Mouse (Mus musculus): ENCODE results near the gene Cdipt.

The Cdipt gene

DNA sequence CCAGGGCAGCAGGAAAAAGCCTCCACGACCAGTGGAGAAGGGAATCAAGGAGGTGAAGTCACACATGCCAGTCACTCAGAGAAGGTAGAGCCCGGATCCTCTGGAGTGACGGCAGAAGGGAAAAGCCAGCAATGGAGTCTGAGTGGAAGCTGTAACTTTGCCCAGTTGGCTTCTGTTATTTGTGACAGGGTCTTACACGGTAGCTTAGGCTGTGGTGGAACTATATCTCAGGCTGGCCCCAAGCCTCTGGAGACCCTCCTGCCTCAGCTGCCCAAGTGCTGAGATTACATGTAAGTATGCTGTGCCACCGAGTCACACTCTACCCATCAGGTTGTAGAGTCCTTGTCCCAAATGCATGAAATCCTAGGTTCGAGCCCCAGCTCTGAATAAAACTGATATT, 37.7 kb downstream of the Cdipt start:
- no peak for DNase-seq (ENCODE audit: low read depth)

DNA sequence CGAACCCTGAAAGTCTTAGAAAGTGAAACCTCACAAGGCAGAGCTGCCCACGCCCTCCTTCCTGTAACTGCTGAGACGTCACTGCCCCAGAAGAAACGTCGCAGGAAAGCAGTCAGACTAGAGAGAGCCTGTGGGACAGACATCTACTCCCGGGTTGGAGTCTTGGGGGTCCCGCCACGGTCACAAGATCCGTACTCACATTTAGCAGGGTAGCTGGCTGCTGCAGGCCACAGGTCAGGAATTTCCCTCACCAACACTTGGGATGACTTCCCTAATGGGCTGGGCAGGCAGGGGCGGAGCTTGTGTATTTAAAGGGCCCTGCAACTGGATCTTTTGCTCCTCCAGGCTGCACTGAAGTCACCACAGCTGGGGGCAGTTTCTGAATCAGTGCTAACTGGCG, 38.6 kb downstream of the Cdipt start, which contains the start of gene Mvp:
Gene Mvp (minus strand): TSS at position 302 of the 400 bp plus-strand sequence.
- DNase-seq (ENCODE audit: low read depth), result peak; percentile 79

DNA sequence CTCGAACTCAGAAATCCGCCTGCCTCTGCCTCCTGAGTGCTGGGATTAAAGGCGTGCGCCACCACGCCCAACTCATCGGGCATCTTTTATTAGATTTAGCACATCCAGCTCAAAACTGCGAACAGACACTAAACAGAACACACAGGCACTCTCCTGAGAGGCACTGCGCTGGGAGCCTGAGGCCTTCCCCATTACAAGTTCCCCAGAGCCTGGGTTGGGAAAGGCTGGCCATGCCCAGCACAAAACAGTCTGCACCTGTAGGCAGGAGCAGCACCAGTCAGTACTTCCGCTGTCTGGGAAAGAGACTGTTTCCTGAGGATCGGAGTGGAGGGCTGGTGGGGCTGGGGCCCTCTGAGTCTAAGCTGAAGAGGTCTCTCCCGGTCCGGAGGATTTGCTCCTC, 39.3 kb downstream of the Cdipt start:
- DNase-seq (ENCODE audit: low read depth), result no peak

DNA sequence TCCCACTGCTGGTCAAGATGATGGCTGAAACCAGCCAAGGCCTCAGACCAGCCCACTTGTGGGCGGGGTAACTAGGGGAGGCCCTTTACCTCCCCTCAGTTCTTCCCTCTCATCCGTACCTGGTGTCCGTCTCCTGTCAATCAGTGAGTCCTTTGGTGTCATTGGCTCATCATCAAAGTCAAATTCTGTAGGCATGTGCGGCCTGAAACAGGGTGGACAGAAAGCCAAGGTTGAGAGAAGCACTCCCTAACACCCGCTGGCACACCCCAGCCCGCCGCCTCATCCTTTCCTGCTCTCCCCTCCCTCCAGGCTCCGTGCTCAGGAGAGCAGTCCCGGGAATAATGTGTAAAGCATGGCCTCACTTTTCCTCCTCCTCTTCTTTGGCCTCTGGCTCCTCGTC, 40.4 kb downstream of the Cdipt start:
- DNase-seq (ENCODE audit: low read depth), result peak; percentile 92

DNA sequence TGATC, 40.6 kb downstream of the Cdipt start, which contains the start of gene Pagr1b:
Gene Pagr1b (minus strand): TSS at position 4 of the 5 bp plus-strand sequence.
- no peak for DNase-seq (ENCODE audit: low read depth)

DNA sequence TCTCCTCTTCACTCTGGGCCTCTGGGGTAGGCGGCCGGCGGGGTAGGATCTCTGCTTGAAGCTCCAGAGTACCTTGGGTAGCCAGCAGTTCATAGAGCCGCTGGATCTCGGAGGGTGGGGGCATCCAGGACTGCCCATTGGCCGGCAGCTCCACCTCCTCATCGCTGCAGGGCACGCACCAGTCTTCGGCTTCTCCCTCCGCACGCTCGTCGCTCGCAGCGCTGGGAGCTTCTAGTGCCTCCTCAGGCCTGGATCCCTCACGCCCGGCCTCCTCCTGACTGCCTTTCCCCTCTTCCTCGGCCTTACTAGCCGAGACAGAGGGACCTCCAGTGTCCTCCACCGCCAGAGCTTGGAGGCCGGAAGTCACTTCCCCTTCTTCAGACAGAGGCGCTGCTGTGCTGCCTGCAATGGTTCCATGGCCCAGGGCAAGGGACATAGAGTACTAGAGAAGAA, 40.8 kb downstream of the Cdipt start:
- DNase-seq (ENCODE audit: low read depth), result no peak

DNA sequence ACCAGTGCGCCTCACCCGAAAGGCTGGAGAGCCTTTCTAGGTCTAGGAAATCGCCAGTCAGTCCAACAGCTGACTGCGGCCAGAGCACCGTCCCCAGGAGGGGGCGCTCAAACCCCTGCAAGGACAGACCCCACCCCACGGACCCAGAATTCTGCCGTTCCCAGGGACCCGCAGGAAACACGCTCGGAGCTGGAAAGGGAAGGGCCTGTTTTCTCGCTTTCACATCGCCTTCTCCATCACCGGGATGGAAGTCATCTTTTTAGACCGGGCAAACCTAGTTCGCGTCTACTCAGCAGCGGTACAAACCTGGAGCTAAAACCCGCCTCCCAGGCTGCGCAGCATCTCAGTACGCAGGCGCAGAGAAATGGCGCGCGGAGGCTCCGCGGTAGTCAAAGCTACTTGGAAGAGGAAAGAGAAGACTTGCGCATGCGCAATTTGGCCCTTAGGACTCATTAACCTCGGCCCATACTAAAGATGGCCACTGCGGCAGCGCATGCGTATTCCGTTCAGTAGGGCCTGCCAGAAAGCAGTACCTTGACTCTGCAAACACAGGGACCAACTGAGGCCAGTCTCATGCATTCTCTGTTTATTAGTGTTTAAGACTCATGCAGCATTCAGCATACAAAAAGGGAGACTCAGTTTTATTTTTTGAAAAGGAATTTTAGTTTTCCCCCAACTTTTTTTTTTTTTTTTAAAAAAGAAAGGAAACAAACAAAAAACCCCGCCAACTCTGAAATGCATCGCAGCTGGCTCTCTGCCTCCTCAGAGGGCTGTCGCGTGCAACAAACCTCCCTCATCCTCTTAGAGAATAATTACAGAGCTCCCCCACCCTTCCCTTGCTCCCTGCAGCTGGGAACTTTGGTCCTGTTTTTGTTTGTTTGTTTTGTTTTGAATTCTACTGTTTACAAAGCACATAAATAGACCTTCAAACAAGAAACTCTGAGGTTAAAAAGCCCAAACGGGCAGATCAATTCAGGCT, 41.5 kb downstream of the Cdipt start, which contains the start of gene Pagr1a:
Gene Pagr1a (minus strand): TSS at position 382 of the 979 bp plus-strand sequence.
- peak; percentile 100 for DNase-seq (ENCODE audit: low read depth)

DNA sequence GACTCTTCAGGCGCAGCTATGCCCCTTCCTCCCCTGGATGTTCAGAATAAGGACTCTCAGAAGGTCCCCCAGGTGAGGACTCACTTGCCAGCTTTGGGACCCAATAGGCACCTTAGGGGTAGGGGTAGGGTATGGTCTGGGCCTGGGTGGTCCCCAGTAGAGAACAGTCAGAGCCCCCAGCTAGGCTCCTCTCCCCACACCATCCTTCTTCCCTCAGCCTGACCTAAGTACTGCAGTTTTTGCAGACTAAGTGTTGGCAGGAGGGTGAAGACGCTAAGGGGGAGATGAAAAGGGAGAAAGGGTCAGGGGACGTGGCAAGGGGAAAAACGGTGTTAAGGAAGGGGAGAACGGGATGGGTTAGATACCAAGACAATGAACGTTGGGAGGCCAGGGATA, 42.2 kb downstream of the Cdipt start:
- no peak for DNase-seq (ENCODE audit: low read depth)

DNA sequence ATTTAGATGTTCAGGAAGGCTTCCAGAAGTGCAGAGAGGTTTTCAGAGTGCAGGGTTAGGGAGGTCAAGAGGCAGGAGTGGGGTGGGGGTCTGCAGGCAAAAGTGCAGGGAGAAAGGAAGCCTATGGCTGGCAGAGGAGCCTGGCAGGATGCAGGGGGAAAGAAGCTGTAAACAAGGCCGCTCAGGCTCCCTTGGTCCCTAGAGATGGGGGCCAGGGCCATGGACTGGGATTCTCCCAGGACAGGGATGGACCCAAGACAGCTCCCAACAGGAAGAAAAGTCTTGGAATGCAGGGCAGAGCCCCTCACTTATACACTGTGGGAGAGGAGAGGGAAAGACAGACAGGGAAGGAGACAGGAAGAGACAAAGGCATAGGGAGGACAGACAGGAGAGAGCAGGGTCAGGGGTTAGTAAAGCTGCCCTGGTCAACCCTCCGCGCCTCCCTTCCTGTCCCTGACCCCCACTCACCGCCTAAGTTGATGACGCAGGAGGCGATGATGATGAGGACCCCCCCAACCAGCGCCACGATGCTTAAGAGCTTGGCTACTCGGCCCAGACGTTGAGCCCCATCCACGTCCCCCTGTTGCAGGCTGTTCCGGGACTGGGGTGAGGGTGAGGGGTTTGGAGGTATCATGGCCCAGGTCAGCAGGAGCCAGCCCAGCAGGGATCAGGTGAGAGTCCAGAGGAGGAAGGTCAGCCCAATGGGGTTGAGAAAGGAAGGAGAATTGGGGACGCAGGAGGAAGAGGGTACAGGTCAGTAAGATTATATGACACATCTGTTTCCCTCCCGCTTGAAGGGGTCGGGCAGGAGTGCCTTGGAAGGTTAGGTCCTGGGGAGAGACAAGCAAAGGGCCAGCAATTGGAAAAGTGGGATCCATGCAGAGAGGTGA, 42.9 kb downstream of the Cdipt start:
- DNase-seq (ENCODE audit: low read depth), result no peak

DNA sequence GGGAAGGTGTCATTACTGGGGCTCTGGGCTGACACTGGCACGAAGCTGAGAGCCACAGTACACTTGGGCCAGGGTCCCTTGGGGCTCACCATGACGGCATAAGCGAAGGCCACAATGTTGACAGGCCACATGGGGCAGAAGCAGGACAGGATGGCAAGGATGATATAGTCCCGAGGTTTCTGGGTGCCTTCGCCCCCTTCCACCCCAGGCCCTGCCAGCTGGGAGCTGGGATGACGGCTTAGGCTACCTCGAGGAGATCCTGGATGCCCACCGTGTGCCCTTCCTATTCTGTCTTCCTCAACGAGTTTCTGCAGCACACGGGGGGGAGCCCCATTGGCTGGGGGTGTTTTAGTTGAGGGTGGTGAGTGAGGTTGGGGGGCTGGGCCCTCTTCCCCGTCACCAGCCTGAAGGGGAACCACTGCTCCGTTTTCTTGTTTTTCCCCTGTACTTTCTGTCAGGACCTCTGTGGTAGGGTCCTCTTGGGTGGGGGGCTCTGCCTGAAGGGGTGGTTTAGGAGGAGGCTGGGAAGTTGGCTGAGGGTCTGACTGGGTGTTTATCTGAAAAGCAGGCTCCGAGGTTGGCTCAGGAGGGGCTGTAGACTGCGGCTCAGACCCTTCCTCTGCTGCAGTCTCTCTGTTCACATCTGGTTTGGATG, 43.7 kb downstream of the Cdipt start:
- DNase-seq (ENCODE audit: low read depth), result no peak

DNA sequence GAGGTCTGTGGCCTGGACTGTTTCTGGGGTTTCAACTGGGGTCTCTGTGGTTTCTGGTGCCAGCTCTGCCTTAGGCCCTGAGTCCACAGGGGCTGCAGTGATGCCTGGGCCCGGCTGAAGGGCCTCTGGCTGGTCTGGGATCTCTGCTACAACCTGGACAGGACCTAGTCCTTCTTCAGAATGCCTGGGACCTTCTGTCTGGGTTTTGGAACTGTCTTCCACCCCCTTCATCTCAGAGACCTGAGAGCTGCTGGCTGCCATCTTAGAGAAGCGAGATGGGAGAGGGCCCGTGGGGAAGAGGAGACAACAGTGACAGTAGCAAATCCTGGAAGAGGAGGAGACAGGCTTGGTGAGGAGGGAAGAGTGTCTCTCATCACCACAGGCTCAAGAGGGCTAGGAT, 44.3 kb downstream of the Cdipt start:
- DNase-seq (ENCODE audit: low read depth), result no peak

DNA sequence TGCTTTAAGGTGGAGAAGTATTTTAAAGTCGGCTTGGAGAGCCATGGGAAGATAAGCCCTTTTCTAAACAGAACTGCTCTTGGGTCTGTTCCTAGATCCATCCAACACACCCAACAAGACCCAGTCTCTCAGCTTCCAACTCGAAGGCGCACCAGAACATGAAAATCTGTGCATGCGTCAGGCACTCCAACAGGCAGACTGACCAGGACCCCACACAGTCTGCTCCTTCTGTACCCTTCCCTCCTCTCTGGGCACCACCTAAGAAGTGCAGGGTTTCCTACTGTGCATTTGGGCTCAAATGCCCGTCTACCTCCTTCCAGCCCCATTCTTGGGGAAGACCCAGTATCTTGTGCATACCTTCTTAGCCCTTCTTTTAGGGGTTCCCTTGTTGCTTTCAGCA, 44.8 kb downstream of the Cdipt start:
- no peak for DNase-seq (ENCODE audit: low read depth)

DNA sequence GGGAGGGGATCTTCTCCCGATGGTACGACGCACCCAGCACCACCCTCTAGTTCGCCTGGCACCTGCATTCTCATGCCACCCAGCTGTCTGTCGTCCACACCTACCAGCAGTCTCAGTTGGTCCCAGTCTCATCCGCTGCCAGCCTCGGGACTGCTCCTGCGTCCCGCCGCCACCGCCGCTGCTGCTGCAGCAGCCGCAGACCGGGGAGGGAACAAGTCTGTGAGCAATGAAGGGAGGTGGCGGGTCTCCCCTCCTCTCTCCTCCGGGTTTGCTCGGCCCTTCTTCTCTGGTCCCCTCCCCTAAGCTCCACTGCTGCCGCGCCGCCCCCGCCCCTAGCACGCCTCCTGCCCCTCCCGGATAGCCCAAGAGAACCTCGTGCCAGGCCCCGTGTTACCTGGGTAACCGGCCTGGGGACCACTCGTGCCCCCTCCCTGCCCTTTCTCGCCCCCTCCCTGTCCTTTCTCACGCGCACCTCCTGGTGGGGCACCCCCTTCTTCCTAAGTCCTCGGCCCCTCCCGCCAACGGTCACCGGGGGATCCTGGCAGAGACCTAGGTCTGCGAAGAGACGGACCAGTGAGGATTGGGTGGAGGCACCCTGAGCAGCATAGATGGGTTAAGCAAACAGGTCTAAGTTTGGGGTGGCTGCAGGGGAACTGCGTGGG, 45.3 kb downstream of the Cdipt start, which contains the start of the genes Gm42742 and Prrt2:
Gene Gm42742 (minus strand): TSS at position 197 of the 662 bp plus-strand sequence.
Gene Prrt2 (minus strand): TSS at position 311 of the 662 bp plus-strand sequence.
- no peak for DNase-seq (ENCODE audit: low read depth)

DNA sequence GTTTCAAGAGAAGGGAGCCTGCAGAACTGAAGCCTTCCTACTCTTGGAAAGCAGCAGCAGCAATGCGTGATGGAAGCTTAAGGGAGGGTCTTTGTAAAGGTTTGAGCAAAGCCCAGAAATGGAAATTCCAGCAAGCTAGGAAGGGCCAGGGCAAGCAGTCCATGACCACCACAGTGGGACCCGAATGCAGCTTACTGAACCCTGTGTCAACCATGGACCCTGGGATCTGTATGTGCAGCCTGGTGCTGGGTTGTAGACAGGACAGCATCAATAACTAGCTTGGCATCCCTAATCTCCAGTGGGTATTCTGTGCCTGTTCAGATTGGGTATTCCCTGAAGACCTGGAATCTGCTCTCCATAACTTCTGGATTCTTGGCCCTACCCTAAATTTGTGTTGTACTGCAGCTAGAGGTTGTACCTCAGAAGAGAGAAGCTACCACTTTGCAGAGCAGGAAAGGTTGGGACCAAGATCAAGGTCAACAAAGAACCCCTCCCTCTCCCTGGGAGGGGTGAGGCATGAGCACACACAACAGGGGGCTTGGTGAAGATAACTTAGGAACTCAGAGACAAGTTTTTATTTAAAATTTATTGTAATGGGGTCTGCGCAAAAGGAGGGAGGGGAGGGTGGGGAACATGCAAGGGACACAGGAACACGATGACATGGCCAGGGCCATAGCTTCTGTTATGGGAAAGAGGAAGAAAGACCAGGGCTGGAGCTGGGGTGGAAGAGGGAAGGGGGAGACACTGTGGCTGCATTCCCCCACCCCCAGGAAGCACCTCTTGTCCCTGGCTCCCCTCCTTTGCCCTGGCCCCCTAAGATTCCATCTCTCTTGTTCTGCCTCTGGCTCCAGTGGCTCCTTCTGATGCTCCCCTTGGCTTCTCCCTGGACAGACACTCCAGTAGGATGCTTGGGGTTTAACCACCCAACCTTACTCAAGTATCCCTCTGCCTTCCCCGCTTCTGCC, 46.1 kb downstream of the Cdipt start:
- peak; percentile 25 for DNase-seq (ENCODE audit: low read depth)

DNA sequence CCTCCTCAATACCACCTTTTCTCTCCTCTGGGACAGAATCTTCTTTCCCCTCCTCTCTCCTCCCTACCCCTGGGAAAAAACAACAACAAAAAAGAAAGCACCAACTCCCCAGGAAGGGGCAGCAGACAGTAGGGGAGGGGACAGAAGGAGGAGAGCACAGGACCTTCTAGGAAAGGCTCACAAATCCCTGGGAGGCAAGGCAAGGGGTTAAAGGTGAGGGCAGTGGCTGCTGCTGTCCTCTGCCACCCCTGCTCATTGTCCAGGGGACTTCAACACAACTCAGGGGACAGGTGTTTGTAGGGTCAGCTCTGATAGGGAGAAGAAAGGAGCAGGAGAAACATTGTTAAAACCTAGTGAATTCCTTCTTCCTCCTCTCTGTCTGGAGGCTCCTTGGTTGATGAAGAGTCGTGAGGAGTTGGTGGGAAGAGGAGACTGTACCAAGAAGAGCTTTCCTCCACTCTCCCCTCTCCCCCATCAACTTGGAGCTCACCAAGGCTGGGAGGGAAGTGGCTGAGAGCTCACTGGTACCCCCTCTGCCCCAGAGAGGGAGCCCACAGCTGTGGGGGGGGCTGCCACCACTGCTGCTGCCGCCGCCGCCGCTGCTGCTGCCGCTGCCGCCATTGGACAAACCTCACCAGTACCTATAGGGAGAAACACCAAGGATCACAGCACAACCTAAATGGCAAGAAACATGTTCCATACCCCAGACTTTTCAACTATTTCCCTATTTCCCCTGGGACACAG, 47.0 kb downstream of the Cdipt start:
- no peak for DNase-seq (ENCODE audit: low read depth)

DNA sequence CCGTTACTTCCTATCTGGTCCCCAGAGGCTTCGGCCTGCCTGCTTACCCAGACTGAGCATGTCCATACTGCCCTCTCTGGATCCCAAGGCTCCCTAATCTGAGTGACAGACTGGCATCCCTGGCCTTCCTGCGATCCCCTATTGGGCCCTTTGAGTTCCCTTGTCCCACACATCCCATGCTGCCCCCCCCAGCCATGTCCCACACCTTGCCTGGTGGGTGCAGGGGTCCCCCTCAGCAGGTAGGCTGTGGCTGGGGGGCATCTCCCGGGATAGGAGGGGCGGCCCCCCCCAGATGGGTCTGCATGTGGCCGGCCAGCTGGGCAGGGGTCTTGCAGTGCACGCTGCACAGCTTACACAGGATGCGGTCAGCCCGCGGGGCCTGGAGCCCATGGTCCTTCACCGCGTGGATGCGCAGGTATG, 47.6 kb downstream of the Cdipt start:
- no peak for DNase-seq (ENCODE audit: low read depth)

DNA sequence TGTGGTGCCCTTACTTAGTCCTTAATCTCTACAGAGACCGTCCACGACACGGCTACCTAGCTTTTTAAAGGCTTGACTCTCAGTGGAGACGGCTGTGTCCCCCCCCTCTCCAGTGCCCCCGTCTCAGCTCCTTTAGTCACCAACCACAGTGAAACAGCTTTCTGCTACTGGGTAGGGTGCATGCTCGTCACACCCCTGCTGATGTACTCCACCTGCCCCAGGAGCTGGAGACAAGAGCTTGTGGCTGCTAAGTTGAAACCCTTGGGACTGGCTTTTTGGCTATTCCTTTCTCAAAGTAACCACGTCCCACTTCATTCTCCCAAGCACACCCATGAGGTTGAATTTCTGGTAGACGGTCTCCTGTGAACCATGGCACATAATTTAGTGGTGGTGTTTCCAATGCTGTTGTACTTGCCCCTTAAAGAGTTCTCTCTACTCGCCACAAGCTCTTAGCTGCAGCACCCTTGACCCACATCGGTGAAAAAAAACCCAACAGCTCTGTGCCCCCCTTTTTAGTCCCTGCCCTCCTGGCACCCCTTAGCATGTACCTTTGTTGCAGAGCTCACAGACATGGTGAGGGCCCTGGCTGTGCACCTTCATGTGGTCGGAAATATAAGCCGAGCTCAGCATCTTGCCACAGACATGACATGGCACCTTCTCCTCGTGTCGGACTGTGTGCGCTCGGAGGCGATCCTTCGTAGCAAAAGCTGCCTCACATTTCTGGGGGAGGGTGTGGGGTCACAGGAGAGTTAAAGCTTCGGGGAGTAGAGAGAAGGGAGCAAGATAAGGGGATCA, 48.4 kb downstream of the Cdipt start:
- peak; percentile 57 for DNase-seq (ENCODE audit: low read depth)

DNA sequence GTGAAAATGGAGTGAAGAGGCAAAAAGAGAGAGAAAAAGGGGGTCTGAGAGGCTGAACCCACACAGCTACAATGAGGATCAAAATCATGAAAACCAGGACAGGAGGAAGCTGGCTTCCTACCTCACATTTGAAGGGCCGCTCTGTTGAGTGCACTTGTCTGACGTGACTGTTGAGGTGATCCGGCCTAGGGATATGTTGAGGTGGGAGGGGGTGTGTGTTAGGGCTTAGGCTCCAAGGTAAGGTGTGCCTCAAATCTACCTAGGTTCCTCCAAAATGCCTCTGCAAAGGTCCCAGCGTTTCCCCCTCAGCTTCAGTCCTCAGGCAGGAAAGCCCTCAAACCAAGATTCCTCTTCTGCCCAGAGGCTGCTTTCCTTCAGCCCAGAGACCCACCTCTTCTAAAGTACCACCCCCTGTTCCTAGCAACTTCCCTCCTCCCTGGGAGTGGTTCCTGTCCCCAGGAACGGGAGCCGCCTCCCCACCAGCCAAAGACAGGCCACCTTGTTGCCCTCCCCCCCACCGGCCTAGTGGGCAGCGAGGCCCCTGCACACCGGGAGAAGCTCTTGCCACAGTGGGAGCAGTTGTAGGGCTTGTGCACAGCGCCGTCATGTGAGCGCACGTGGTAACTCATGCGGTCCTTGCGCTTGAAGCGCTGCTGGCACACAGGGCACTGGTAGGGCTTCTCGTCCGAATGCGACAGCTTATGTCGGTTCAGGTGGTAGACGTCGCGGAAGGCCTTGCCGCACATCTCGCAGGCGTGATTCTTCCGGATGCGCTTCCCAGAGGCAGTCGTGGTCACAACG, 49.2 kb downstream of the Cdipt start:
- DNase-seq (ENCODE audit: low read depth), result peak; percentile 92
